Mouse (Mus musculus) retina, postnatal 7 days (tissue): Measurements from ENCODE around the gene Jarid2.
A peak's percentile ranks its signal among the peaks of the same experiment; 100 is the strongest.

Experiments used
- DNase-seq: peaks from one replicate; pipeline ENCODE4 v3.0.0-alpha.2; 2012; ENCODE audit warnings: low read depth, low spot score

The Jarid2 gene

GRCm38 (mm10) chr13:44915945-44916344 lies 186.7 kb downstream of the Jarid2 start:
- no peak for DNase-seq

- DNase-seq: no peak
Measured at GRCm38 (mm10) chr13:44917202-44917601, 187.9 kb downstream of the Jarid2 start.

- no peak for DNase-seq
Measured at GRCm38 (mm10) chr13:44918269-44918668, 189.0 kb downstream of the Jarid2 start.

- no peak for DNase-seq
Measured at GRCm38 (mm10) chr13:44921095-44921494, 191.8 kb downstream of the Jarid2 start.

GRCm38 (mm10) chr13:44921721-44922120 lies 192.4 kb downstream of the Jarid2 start:
- DNase-seq: no peak

- DNase-seq: no peak
Measured at GRCm38 (mm10) chr13:44924042-44924441, 194.8 kb downstream of the Jarid2 start.

GRCm38 (mm10) chr13:44925173-44925572 lies 195.9 kb downstream of the Jarid2 start:
- DNase-seq: no peak

- DNase-seq: no peak
Measured at GRCm38 (mm10) chr13:44926311-44926710, 197.0 kb downstream of the Jarid2 start.

- DNase-seq: no peak
Measured at GRCm38 (mm10) chr13:44932307-44933264, 203.3 kb downstream of the Jarid2 start.

GRCm38 (mm10) chr13:44933575-44933974 lies 204.3 kb downstream of the Jarid2 start:
- DNase-seq: no peak

- no peak for DNase-seq
Measured at GRCm38 (mm10) chr13:44937681-44938080, 208.4 kb downstream of the Jarid2 start.

GRCm38 (mm10) chr13:44939326-44940035 lies 210.2 kb downstream of the Jarid2 start:
- no peak for DNase-seq

- no peak for DNase-seq
Measured at GRCm38 (mm10) chr13:44943618-44944017, 214.3 kb downstream of the Jarid2 start.

- peak; percentile 24 for DNase-seq
Measured at GRCm38 (mm10) chr13:44946880-44947635, 217.8 kb downstream of the Jarid2 start.

GRCm38 (mm10) chr13:44948320-44949250 lies 219.3 kb downstream of the Jarid2 start:
- DNase-seq: no peak

GRCm38 (mm10) chr13:44952393-44953086 lies 223.3 kb downstream of the Jarid2 start:
- DNase-seq: no peak

- no peak for DNase-seq
Measured at GRCm38 (mm10) chr13:44953546-44954231, 224.4 kb downstream of the Jarid2 start.

- no peak for DNase-seq
Measured at GRCm38 (mm10) chr13:44954232-44954568, 224.9 kb downstream of the Jarid2 start.

GRCm38 (mm10) chr13:44955781-44956180 lies 226.5 kb downstream of the Jarid2 start:
- DNase-seq: no peak

- no peak for DNase-seq
Measured at GRCm38 (mm10) chr13:44957049-44957448, 227.8 kb downstream of the Jarid2 start.
